Mouse (Mus musculus): ENCODE data around the gene Rnf212b.

The Rnf212b gene

GRCm38 (mm10) chr14:54796760-54797159 lies 17.2 kb upstream of the Rnf212b start:
- no peak for DNase-seq (ENCODE audit: low spot score)

- no peak for DNase-seq (ENCODE audit: low spot score)
These were observed 14.3 kb upstream of the Rnf212b start for GRCm38 (mm10) chr14:54799686-54800085.

- no peak for DNase-seq (ENCODE audit: low spot score)
These were observed 11.5 kb upstream of the Rnf212b start for GRCm38 (mm10) chr14:54802428-54802827.

GRCm38 (mm10) chr14:54806124-54806523 lies 7.8 kb upstream of the Rnf212b start:
- no peak for DNase-seq (ENCODE audit: low spot score)

GRCm38 (mm10) chr14:54808718-54809667 lies 4.9 kb upstream of the Rnf212b start:
- DNase-seq (ENCODE audit: low spot score) = peak; percentile 15

- no peak for DNase-seq (ENCODE audit: low spot score)
These were observed 4.3 kb upstream of the Rnf212b start for GRCm38 (mm10) chr14:54809668-54810033.

- DNase-seq (ENCODE audit: low spot score) = no peak
These were observed 1.8 kb downstream of the Rnf212b start for GRCm38 (mm10) chr14:54815737-54816136.

- peak; percentile 18 for DNase-seq (ENCODE audit: low spot score)
These were observed 3.9 kb downstream of the Rnf212b start for GRCm38 (mm10) chr14:54817791-54818190.

- DNase-seq (ENCODE audit: low spot score) = no peak
These were observed 8.4 kb downstream of the Rnf212b start for GRCm38 (mm10) chr14:54822301-54822700.

GRCm38 (mm10) chr14:54823716-54824115 lies 9.8 kb downstream of the Rnf212b start:
- DNase-seq (ENCODE audit: low spot score) = no peak

GRCm38 (mm10) chr14:54843461-54843860 lies 29.5 kb downstream of the Rnf212b start:
- no peak for DNase-seq (ENCODE audit: low spot score)

GRCm38 (mm10) chr14:54855726-54856125 lies 41.8 kb downstream of the Rnf212b start:
- DNase-seq (ENCODE audit: low spot score) = no peak

- DNase-seq (ENCODE audit: low spot score) = no peak
These were observed 42.8 kb downstream of the Rnf212b start for GRCm38 (mm10) chr14:54856703-54857102.

- DNase-seq (ENCODE audit: low spot score) = no peak
These were observed 44.0 kb downstream of the Rnf212b start for GRCm38 (mm10) chr14:54857891-54858290.

- peak; percentile 70 for DNase-seq (ENCODE audit: low spot score)
These were observed 46.6 kb downstream of the Rnf212b start for GRCm38 (mm10) chr14:54860511-54860910.

- peak; percentile 94 for DNase-seq (ENCODE audit: low spot score)
These were observed 49.8 kb downstream of the Rnf212b start for GRCm38 (mm10) chr14:54863501-54864312.

GRCm38 (mm10) chr14:54864313-54865036 lies 50.5 kb downstream of the Rnf212b start:
- DNase-seq (ENCODE audit: low spot score) = no peak

- DNase-seq (ENCODE audit: low spot score) = no peak
These were observed 51.7 kb downstream of the Rnf212b start for GRCm38 (mm10) chr14:54865626-54866025.

- DNase-seq (ENCODE audit: low spot score) = no peak
These were observed 52.3 kb downstream of the Rnf212b start for GRCm38 (mm10) chr14:54866268-54866667.

- no peak for DNase-seq (ENCODE audit: low spot score)
These were observed 53.0 kb downstream of the Rnf212b start for GRCm38 (mm10) chr14:54866936-54867335.

- DNase-seq (ENCODE audit: low spot score) = no peak
These were observed 54.1 kb downstream of the Rnf212b start for GRCm38 (mm10) chr14:54868026-54868425.

- DNase-seq (ENCODE audit: low spot score) = no peak
These were observed 56.9 kb downstream of the Rnf212b start, which contains the start of gene Homez for GRCm38 (mm10) chr14:54870861-54871260. Gene Homez, minus strand, starts transcription at chr14:54870961.

Measured in urinary bladder, postnatal 14 days (tissue).